Mouse (Mus musculus) kidney, embryonic 16.5 days (tissue): Measurements from ENCODE around the gene Aipl1. TPM values are rescaled to one million over a fixed set of nuclear protein-coding genes. Genes with fewer than 3 reads are reported as not detected.

Experiments used
- ATAC-seq: fragments of 200-750 bp; cut with Nextera tagmentation; 2 replicates; pipeline ENCODE4 v1.8.0; 2017; ENCODE audit warnings: moderate TSS enrichment; ENCODE audit not compliant: low FRiP score, low TSS enrichment
- H3K27ac ChIP-seq: fragments of 300-500 bp; sonication (generic); 2 replicates; pipeline ENCODE4 v1.5.1; 2014; ENCODE audit warnings: low read length
- H3K27me3 ChIP-seq: fragments of 300-500 bp; sonication (generic); 2 replicates; pipeline ENCODE4 v1.6.1; 2014; ENCODE audit warnings: low read length, control low read depth, mixed read lengths; ENCODE audit not compliant: insufficient read depth
- H3K36me3 ChIP-seq: fragments of 300-500 bp; sonication (generic); 2 replicates; pipeline ENCODE4 v1.6.1; 2014; ENCODE audit warnings: low read length, control low read depth, mixed read lengths; ENCODE audit not compliant: insufficient read depth
- H3K4me1 ChIP-seq: fragments of 300-500 bp; sonication (generic); 2 replicates; pipeline ENCODE4 v1.6.1; 2014; ENCODE audit warnings: low read length, control low read depth, mixed read lengths; ENCODE audit not compliant: insufficient read depth
- H3K4me2 ChIP-seq: fragments of 300-500 bp; sonication (generic); replicated peaks from 2 replicates; pipeline ENCODE4 v1.6.1; 2014; ENCODE audit warnings: low read depth, low read length
- H3K4me3 ChIP-seq: fragments of 300-500 bp; sonication (generic); 2 replicates; pipeline ENCODE4 v1.5.1; 2014; ENCODE audit warnings: mild to moderate bottlenecking, low read length
- H3K9ac ChIP-seq: fragments of 300-500 bp; sonication (generic); replicated peaks from 2 replicates; pipeline ENCODE4 v1.6.1; 2014; ENCODE audit warnings: low read length
- H3K9me3 ChIP-seq: fragments of 300-500 bp; sonication (generic); 2 replicates; pipeline ENCODE4 v1.6.1; 2016; ENCODE audit warnings: low read length, control low read depth
- WGBS: fragments of 180-500 bp; shearing (Covaris S2); extraction: QIAGEN DNeasy Blood & Tissue Kit; methylation state at CpG from one replicate; pipeline ENCODE4 v1.1.7; 2014; 5-methylcytosine and 5-hydroxymethylcytosine counted together
- polyA plus RNA-seq: library from polyadenylated mRNA; unstranded; fragments of >200 nt; fragmentation: Nextera tagmentation; extraction: Ambion mirVana; gene quantifications from 2 replicates; pipeline ENCODE4 v1.2.1, GENCODE M21; 2015

Aipl1 gene
- polyA plus RNA-seq, 1 experiment from 2014 or later, result 0.39 TPM

DNA sequence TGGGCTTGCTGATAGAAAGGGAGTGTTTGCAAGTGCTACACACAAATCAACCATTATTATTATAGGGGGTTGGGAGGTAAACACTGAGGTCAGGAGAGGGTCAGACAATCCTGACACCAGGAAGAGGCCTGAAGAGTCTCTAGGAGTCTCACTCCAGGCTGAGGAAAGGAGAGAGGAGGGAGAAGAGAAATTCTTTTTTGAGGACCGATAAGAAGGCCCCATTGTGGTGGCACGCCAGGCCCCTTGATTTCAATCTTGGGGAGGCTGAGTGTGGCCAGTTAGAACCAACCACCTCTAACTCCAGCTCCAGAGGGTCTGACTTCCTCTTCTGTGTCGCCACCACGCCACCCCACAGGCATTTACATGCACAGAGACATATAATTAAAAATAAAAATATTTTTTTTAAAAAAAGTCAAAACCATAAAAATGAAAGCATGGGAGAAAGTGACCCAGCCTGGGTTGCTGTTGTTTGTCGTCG lies 4.0 kb upstream of the Aipl1 start:
- H3K27me3 ChIP-seq, result peaks cover 5% of the 10 kb centered on the region; the same call in 1 of the 2 replicates
- peak overlapping the region; percentile 83 for H3K4me2 ChIP-seq
- no peaks in the 10 kb centered on the region for H3K9me3 ChIP-seq
- WGBS, result 16% methylated on average over 6 of the region's 6 CpGs
- peaks cover 36% of the 10 kb centered on the region for H3K4me1 ChIP-seq
- peak; percentile 14; the same call in 1 of the 2 replicates for ATAC-seq
- peak overlapping the region; percentile 66 for H3K4me3 ChIP-seq
- H3K27ac ChIP-seq, result peak overlapping the region; percentile 78
- peak overlapping the region; percentile 68 for H3K9ac ChIP-seq
- H3K36me3 ChIP-seq, result peaks cover 20% of the 10 kb centered on the region

DNA sequence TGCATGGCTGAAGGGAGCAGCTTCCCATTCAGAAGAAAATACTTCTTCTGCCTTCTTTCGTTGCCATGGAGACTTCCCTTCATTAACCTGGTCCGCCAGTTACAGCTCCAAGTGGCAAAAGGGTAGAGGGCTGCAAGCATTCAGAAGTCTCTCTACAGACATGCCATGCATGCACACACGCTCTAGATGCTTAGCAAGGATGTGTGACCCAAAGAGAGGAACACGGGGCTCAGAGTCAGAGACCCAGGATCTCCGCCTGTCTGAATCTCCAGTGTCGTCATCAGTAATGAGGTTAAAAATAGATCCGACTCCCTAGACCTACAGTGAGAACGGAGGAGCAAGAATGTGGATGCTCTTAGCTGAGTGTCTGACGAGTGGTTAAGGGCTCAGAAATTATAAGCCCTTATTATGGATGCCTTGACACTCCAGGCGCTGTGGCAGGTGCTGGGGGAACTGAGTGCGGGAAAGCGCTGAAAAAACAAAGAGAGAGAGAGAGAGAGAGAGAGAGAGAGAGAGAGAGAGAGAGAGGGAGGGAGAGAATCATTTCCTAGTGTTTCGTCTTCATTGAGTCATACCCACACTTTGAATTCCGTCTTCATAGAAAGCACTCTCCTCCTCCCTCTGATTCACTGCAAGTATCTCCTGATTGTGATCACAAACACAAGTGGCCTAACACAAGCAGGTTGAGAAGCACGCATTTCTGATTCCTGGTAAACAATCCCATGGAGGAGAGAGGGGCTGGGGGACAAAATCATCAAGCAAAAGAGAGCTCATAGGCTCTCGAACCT lies 2.5 kb upstream of the Aipl1 start:
- Histone ChIP-seq H3K4me2 (no peak overlapping the region), H3K9me3 (no peaks in the 10 kb centered on the region), H3K27me3 (peaks cover 5% of the 10 kb centered on the region; the same call in 1 of the 2 replicates), H3K9ac (no peak overlapping the region), H3K4me1 (peaks cover 35% of the 10 kb centered on the region), H3K4me3 (no peak overlapping the region), H3K36me3 (peaks cover 7% of the 10 kb centered on the region), H3K27ac (no peak overlapping the region)
- ATAC-seq, result no peak
- 38% methylated on average over 16 of the region's 16 CpGs for WGBS

DNA sequence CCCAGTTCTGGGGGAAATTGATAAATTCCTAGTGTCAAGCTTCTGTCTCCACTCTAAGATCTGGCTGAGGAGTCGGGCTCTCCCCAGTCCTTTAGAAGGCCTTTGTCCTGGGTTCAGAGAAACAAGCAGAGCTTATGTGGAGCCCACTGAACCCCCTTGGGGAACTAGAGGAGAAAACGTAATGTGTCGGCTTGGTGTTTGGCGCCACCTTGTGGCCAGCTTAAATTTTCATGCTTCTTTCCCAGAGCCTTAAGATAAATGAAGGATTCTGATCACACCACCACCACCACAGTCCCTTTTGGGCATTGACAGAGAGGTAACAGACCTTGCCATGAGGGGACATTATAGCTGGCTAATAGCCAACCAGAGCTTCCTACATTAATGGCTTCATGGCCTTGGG lies 687 bp upstream of the Aipl1 start:
- Histone ChIP-seq H3K27me3 (peaks cover 5% of the 10 kb centered on the region; the same call in 1 of the 2 replicates), H3K27ac (no peak overlapping the region), H3K9me3 (no peaks in the 10 kb centered on the region), H3K4me2 (no peak overlapping the region), H3K9ac (no peak overlapping the region; the same call in 1 of the 2 replicates), H3K4me3 (no peak overlapping the region), H3K36me3 (no peaks in the 10 kb centered on the region), H3K4me1 (peaks cover 17% of the 10 kb centered on the region)
- ATAC-seq, result no peak
- 4% methylated on average over 4 of the region's 4 CpGs for WGBS

DNA sequence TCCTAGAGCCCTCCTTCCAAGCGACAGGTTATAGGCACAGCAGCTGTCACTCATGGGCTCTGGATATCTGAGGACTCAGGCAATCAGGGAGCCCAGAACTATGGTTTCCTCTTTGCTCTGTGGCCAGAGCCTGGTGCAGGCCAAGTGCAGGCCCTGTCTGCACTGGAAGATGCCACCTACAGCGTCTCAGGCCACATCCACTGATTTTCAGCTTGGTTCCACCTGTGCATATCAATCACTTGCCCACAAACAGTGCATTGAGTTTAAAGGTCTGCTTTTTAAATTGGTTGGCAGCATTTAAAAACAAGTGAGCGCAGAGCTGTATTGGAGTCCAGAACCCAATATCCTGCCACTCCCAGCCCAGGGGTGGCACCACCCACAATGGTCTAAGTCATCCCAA lies 4.7 kb downstream of the Aipl1 start:
- H3K9me3 ChIP-seq, result no peaks in the 10 kb centered on the region
- H3K9ac ChIP-seq, result no peak overlapping the region
- no peak for ATAC-seq
- H3K36me3 ChIP-seq, result no peaks in the 10 kb centered on the region
- no peaks in the 10 kb centered on the region for H3K4me1 ChIP-seq
- no peak overlapping the region for H3K4me3 ChIP-seq
- 91% methylated on average over 3 of the region's 3 CpGs for WGBS
- no peak overlapping the region for H3K27ac ChIP-seq
- H3K27me3 ChIP-seq, result peaks cover 9% of the 10 kb centered on the region
- H3K4me2 ChIP-seq, result no peak overlapping the region

DNA sequence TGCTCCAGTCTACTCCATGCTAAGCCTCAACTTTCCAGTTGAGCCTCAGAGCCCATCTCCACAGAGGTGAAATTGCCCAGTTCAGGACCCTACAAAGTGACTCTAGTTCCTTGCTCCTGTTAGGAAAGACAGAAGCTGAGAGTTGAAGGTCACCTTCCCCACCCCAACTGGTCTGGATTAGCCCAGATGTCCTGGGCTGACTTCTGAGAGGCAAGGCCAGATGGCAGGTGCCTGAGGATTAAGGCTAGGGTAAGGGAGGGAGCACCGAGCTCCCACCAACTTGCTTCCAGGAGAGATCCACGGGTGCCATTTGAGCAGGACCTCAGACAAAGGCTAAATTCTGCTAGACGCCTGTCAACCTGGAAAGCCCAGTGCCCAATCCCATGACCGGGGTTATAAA lies 5.2 kb downstream of the Aipl1 start:
- Histone ChIP-seq H3K4me3 (no peak overlapping the region), H3K4me1 (no peaks in the 10 kb centered on the region), H3K36me3 (no peaks in the 10 kb centered on the region), H3K9me3 (no peaks in the 10 kb centered on the region), H3K4me2 (no peak overlapping the region), H3K27me3 (peaks cover 9% of the 10 kb centered on the region), H3K27ac (no peak overlapping the region), H3K9ac (no peak overlapping the region)
- ATAC-seq, result no peak
- 80% methylated on average over 4 of the region's 4 CpGs for WGBS

DNA sequence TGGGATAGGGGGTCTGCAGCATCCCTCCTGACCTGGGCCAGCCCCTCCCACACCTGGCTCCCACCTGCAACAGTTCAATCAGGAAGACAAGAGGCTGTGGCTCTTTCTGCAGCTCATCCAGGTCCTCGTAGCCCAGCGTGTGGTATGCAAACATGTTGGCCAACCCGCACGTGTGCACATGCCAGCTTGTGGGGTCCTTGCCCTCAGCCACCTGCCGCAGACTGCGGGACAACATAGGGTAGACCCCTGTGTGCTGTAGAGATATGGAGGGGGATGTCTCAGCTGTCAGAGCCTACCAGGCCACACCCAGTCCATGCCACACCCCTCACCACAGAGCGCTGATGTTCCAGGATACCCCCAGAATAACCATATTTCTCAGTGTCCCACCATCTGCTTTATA lies 6.0 kb downstream of the Aipl1 start:
- no peak overlapping the region for H3K4me2 ChIP-seq
- H3K4me3 ChIP-seq, result no peak overlapping the region
- H3K27me3 ChIP-seq, result peaks cover 9% of the 10 kb centered on the region
- H3K36me3 ChIP-seq, result no peaks in the 10 kb centered on the region
- no peak overlapping the region for H3K9ac ChIP-seq
- H3K9me3 ChIP-seq, result no peaks in the 10 kb centered on the region
- WGBS, result 90% methylated on average over 7 of the region's 7 CpGs
- no peak overlapping the region for H3K27ac ChIP-seq
- ATAC-seq, result no peak
- no peaks in the 10 kb centered on the region for H3K4me1 ChIP-seq

DNA sequence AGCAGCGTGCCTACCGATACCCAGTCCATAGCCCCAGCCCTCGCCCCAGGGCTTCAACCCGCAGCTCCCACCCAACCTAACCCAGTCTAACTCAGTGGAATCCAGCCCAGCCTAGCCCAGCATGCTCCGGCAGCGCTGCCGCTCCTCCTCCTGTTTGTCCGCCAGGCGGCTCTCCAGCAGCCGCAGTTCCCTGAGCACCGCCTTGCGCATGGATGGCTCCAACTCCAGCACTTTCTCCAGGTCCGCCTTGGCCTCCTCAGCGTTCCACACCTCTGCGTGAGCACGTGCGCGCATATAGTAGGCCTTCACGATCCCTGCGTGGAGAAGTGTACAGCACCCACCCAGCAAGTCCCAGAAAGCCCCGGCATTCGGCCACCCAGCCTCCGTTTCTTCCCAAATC lies 8.2 kb downstream of the Aipl1 start:
- H3K4me3 ChIP-seq, result no peak overlapping the region
- H3K9ac ChIP-seq, result no peak overlapping the region
- H3K4me1 ChIP-seq, result peaks cover 2% of the 10 kb centered on the region; the same call in 1 of the 2 replicates
- WGBS, result 17% methylated on average over 23 of the region's 23 CpGs
- H3K9me3 ChIP-seq, result no peaks in the 10 kb centered on the region
- H3K27me3 ChIP-seq, result peaks cover 9% of the 10 kb centered on the region
- no peak overlapping the region for H3K27ac ChIP-seq
- ATAC-seq, result peak; percentile 35
- H3K4me2 ChIP-seq, result 0 out of 2 replicates have a peak overlapping the region, but pooled peaks have one; percentile 13
- H3K36me3 ChIP-seq, result no peaks in the 10 kb centered on the region

DNA sequence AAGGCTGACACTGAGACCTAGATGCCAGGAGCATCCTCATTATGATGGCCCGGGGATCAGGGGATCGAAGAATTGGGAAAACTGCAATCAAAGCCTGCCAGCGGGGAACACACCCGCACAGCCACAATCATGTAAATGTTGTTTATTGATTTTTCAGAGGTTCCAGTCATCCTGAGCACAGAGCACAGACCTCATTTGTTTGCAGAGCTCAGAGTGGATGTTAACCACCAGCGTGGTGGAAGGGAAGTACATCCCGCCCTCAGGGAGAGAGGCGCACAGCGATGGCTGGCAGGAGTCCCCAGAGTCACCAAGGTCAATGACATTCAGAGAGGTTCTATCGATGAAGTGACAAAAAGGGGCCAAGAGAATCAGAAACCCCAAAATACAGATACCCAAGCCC lies 9.5 kb downstream of the Aipl1 start:
- no peak for ATAC-seq
- Histone ChIP-seq H3K36me3 (no peaks in the 10 kb centered on the region), H3K27ac (no peak overlapping the region), H3K9me3 (no peaks in the 10 kb centered on the region), H3K9ac (no peak overlapping the region), H3K27me3 (peaks cover 9% of the 10 kb centered on the region), H3K4me1 (peaks cover 6% of the 10 kb centered on the region; the same call in 1 of the 2 replicates), H3K4me3 (no peak overlapping the region), H3K4me2 (no peak overlapping the region)
- WGBS, result 88% methylated on average over 9 of the region's 9 CpGs

DNA sequence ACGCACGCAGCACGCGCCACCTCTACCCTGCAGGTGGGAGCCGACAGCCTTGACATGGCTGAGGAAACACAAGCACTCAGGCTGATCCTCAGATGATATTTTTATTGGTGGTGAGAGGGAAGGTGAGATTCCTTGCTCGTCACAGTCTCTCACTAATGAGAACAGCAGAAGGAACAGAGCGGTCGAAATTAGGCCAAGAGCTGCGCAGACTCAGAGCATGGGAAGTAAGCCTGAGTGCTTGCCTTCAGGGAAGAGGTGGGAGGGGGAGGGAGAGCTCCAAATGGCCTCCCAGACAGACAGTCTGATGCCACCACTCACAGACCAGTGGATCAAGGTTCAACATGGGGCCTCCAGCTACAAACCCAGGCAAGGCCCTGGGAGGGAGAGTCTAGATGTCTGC lies 10.8 kb downstream of the Aipl1 start:
- Histone ChIP-seq H3K4me1 (peaks cover 6% of the 10 kb centered on the region; the same call in 1 of the 2 replicates), H3K4me3 (no peak overlapping the region), H3K36me3 (no peaks in the 10 kb centered on the region), H3K9ac (no peak overlapping the region), H3K27me3 (peaks cover 9% of the 10 kb centered on the region), H3K27ac (no peak overlapping the region), H3K9me3 (no peaks in the 10 kb centered on the region), H3K4me2 (no peak overlapping the region)
- WGBS, result 47% methylated on average over 9 of the region's 9 CpGs
- ATAC-seq, result no peak

DNA sequence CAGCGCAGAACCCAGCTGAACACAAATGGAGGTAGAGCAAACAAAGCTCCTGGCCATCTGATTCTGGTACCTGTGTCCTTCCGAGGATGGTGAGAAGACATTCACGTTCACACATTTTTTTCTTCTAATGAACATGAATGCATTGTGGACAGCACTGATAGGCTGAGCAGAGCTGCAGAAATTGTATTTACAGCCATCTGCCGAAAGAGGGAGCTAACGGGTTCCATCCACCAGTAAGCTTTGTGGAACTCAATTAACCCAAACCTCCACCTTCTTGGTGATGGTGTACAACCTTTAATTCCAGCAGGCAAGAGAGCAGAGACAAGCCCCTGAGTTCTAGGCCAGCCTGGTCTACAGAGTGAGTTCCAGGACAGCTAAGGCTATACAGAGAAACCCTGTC lies 11.5 kb downstream of the Aipl1 start:
- Histone ChIP-seq H3K9ac (no peak overlapping the region), H3K4me3 (no peak overlapping the region), H3K27ac (no peak overlapping the region), H3K4me2 (no peak overlapping the region), H3K36me3 (no peaks in the 10 kb centered on the region), H3K4me1 (peaks cover 6% of the 10 kb centered on the region; the same call in 1 of the 2 replicates), H3K27me3 (peaks cover 9% of the 10 kb centered on the region), H3K9me3 (no peaks in the 10 kb centered on the region)
- ATAC-seq, result no peak
- 38% methylated on average over 5 of the region's 5 CpGs for WGBS
